Mouse (Mus musculus) CD4-positive helper T cell, adult 2 months (primary cell): ENCODE measurements around the gene Sh2d5.

ENCODE experiments used
- DNase-seq: peaks from one replicate; pipeline ENCODE4 v3.0.0-alpha.2; 2012; ENCODE audit warnings: low read depth, missing footprints, low spot score

Sh2d5 gene

DNA sequence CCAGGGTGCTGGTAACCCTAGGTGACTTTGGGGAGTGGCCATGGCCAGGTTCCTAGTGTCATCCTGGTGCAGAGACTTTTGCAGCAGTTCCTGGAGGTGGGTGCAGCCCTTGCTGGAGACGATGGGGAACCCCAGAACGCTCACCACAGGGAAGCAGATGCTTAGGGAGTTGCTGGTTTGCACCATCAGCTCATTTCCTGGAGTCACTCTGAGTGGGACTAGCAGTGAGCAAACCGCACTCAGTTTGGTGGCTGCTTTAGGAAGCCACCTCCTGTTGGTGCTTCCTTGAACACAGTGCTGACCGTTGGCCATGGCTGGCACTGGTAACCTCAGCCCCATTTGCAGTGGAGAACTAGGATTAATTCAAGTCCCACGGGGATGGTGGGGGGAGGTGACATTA lies 9.3 kb downstream of the Sh2d5 start:
- DNase-seq = peak; percentile 38

DNA sequence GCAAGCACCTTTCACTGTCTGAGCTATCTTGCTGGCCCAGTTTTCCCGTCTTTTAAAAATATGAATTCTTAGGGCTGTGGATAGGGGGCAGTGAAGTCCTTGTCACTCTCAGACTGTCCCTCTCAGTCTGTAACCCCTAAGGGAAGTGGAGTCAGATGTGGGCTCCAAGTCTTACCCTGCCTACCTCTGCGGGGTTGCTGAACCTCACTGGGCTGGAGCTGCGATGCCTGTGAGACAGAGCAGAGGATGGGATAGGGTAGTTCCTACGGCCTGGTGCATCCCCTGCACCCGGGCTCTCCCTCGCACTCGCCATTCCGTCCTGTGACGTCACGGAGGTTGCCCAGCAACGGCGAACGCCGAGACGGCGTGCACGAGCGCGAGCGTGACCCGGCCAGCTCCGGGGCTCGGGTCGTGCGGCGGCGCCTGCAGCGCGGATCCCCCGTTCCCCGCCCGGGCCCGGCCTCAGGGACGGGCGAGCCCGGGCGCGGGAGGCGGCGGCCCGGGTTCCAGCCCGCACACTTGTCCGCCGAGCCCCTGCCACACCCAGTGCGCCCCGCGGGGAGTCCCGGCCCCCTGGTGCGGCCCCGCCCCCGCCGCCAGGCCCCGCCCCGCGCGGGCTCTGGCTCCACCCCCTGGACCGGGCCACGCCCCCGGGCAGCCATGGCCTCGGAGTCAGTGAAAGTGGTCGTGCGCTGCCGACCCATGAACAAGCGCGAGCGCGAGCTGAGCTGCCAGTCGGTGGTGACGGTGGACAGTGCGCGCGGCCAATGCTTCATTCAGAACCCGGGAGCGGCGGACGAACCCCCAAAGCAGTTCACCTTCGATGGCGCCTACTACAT lies 11.9 kb downstream of the Sh2d5 start:
- DNase-seq = peak; percentile 84

DNA sequence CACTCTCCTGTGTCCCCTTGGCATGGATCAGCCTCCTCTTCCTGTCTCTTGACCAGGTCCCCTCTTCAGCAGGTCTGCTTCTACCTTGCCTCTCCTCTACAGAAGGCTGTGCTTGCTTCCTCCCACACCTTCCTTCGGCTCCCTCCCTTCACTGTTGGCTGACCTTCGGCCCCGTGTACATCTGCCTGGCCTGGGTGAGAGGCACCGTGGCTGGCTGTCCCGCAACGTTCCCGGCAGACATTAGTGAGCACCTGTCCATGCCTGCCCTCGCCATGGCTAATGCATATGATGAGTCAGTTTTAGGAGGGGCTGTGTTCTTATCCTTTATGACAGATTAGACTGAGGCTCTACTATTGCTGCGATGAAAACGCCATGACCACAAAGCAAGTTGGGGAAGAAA lies 17.7 kb downstream of the Sh2d5 start:
- no peak for DNase-seq

DNA sequence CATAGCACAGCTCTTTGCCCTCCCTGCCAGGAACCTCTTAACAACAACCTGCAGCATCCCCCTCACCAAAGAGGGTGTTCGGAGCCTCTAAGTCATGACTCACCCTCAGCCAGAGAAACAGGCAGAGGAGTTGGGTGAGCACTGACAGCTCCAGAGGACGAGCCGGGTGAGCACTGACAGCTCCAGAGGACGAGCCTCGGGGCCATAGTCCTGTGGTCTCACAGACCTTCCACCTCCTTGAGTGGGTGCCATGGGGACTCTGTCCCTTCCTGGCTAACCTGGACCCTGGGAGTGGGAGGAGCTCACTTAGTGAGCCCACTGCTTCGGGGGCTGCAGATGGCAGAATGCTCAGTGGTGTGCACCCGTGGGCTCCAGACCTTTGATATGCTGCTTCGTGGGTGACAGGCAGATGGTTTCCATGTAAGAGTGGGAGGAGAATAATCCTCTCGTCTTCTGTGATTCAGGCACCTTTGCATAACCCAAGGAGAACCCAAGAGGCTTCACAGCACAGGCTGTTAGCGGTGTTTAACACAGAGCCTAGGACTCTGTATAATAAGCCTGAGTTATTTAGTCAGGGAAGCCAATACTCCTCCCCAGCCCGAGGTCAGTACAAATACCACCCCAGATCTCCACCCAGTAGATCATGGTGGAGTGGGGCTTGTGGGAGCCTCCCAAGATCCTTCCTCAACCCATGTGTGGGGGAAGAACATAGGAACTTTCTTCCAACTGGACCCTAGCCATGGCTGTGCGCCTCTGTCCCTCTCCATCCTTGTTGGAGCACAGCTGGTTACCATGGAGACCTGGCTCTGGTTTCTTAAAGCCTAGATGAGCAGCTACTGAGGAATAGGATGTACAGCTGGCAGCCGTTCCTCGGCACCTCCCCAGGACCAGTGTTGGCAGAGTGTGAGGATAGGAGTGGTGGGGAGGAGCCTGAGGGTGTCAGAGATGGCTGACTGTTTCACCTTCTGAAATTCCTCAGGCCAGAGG lies 22.1 kb downstream of the Sh2d5 start:
- DNase-seq = no peak

DNA sequence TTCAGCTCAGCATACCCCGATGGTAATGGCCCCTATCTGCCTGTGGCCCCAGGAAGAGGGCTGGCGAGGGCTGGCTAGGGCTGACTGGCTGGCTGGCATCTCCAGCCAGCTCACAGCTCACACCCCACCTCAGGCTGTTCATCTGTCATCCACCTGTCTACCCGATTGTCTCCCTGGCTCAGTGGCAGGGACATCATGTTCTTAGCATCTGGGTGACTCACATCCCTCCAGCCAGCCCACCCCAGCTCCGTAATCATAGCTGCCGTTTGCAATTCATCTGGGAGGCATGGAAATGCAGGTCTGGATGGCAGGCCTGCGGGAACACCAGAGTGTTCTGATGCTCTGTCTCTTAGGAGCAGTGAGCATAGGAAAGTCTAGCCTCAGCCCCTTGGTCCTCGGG lies 28.1 kb downstream of the Sh2d5 start:
- no peak for DNase-seq

DNA sequence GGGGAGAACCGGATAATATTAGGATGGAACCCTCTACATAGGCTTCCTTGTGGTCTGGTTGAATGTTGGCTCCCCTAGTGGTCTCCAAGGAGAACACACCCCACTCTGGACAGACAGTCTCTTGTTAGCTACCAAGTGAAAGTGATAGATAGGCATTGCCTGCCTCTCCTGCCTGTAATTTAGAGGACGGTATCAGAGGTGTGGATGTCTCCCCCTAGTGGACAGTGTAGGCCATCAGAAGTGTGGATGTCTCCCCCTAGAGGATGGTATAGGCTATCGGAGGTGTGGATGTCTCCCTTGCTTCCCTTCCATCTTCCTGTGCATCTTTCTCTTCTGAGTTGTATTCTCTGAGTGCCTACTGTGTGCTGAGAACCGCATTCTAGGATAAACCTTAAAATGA lies 32.6 kb downstream of the Sh2d5 start:
- peak; percentile 86 for DNase-seq

DNA sequence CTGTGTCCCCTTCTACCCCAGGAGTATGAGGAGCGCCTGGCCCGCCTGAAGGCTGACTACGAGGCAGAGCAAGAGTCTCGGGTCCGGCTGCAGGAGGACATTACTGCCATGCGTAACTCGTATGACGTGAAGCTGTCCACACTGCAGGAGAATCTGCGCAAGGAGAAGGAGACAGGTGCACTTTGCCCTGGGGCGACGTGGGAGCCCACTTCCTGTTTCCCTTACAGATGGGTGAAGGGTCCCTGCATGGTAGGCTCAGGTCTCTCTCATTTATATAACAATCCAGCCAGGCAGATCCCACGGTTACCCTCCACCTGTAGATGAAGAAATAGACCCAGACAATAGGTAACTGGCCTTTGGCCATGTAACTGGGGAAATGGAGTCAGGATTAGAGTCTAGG lies 36.2 kb downstream of the Sh2d5 start:
- DNase-seq = no peak

DNA sequence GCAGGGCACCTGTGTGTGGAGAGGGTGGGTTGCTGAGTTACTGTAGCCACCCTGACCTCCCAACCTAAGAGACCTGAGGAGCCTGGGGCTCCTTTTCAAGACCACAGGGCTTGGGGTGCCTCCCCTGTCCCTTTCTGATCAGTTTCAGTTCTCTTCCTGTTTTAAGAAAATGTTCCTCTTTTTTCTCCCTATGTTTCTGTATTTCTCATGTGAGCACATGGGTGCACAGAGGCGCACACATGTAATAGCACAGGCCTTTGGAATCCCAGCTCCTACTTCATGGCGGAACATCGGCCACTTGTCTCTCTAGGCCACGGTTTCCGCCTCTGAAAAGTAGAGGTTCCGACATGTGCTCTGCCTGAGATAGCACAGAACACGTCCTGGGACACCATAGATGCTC lies 38.5 kb downstream of the Sh2d5 start:
- DNase-seq = no peak

DNA sequence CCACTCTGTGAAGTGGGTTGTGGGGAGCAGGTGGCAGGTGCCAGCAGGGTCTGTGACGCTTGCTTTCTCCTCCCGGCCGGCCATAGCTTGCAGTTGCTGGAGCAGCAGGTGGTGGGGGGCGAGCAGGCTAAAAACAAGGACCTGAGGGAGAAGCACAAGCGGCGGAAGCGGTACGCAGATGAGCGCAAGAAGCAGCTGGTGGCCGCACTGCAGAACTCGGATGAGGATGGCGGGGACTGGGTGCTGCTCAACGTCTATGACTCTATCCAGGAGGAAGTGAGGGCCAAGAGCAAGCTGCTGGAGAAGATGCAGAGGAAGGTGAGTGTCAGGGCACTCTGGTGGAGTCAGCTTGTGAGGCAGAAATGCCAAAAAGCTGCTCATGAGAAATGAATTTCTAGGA lies 41.8 kb downstream of the Sh2d5 start:
- DNase-seq = no peak

DNA sequence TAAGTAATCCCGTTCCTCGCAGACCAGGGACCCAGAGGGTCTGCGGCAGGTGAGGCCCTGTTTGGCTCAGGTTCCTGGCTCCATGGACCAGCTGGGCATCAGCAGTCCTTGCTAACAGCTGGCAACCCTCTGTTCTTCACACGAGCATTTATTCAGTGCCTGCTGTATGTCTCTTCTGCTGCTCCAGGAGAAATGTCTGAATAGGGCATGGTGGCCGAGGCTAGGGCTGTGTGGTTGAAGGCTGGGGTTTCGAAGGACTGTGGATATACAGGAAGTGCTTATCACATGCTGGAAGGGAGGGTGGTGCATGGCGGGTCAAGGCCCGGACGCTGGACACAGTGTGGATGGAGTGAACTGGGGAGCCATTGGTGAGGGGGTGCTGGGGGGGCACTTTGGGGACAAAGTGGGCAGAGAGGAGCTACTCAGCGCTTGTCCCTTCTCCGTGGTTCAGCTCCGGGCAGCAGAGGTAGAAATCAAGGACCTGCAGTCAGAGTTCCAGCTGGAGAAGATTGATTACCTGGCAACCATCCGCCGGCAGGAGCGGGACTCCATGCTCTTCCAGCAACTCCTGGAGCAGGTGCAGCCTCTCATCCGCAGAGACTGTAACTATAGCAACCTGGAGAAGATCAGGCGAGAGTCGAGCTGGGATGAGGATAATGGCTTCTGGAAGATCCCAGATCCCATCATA lies 43.2 kb downstream of the Sh2d5 start:
- DNase-seq = no peak

DNA sequence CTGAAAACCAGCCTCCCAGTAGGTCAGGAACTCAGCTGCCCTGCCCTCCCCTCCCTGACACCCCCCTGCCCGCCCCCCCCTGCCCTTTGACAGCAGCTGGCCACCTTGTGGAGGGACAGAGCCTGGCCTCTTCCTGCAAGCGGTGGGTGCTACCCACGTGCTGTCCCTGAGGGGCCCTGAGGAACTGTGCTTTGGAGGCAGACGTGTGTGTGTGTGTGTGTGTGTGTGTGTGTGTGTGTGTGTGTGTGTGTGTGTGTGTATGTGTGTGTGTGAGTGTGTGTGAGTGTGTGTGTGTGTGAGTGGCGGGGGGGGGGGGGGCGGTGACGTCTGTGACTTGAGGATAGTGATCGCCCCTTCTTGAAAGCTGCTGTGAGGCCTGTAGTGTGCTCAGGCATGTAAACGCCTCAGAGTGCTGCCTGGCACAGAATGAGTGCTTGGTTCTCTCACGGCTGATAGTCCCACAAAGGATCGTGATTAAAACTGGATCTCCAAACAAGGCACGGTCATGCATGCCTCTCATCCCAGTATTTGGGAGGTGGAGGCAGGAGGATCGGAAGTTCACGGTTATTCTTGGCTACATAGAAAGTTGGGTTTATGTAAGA lies 43.8 kb downstream of the Sh2d5 start:
- no peak for DNase-seq

DNA sequence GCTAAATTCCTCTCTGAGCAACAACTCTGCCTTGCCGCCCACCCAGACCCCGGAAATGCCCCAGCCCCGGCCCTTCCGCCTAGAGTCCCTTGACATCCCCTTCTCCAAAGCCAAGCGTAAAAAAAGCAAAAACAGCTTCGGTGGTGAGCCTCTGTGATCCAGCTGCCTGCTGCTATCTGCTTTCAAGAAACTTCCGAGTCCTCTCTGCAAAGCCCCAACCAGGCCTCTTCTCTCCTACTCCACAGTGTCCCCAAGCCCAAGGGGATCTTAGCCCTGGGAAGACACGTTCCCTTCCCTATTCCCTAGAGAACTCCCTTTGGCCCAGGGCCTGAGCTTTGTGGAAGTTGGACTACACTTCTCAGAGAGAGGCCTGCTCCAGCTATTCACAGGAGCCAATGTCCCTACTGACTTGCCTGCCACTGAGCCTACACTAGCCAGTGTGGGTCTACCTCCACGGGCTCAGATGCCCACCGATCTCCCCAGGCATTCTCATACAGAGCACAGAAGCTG lies 51.1 kb downstream of the Sh2d5 start:
- no peak for DNase-seq

DNA sequence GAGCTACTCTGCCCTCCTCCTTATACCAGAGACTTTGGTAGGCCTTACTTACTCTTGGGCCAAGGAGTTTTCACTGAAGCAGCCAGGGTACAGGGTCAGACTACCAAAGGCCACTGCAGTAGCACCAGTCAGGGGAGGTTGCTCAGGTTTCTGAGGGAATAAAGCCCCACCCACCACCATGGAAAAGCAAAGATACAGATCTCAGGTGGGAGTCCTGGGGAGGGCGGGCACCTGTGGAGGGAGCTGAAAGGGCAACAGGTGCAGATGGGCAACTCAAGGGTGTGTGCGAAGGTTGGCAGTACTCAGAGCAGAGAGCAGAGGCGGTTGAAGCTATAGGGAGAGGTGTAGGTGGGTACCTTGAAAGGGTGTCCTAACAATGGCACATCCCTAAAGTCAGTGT lies 52.8 kb downstream of the Sh2d5 start:
- no peak for DNase-seq

DNA sequence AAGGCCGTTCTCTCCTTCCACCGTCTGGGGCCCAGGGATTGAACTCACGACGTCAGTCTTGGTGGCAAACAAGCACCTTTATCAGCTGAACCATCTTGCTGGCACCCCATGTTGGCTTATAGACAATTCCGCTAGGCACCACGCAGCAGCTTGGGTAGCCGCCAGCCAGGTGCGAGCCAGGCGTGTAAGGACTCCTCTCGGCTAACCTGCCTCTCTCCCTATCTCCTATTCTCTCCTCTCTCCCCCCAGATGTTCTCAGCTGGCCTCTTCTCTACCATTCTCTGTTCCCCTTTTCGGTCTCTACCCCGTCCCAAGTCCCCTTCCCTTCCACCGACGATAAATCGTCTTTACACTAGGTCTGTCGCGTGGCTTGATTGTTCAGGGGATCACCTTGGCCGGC lies 53.5 kb downstream of the Sh2d5 start:
- no peak for DNase-seq

DNA sequence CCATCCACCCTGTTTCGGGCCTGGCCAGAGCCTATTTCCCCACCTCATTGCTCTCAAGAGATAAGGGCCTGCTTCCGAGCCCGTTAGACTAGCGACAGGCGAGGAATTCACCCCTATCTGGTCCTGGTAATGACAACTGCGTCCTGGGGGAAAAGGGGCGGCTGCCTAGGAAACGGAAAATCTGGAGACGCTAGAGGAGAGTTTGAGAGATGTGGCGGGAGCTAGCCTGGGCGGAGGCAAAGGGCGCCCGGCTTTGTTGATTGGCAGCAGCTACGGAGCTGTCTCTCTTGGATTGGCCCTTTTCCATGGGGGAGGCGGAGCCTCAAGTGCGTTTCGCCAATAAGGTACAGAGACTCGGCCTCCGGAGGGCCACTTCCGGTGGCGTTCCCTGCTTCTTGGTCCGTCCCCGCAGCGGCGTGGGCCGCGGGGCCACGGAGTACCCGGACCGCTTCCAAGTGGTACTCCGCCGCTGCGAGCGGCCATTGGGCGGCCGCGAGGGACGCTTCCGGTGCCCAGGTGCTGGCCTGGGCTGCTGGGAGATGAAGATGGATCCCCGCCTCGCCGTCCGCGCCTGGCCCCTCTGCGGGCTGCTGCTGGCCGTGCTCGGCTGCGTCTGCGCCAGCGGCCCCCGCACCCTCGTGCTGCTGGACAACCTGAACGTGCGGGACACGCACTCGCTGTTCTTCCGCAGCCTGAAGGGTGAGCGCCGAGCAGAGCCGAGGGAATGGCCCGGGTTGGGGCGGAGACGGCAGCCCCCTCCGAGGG lies 54.3 kb downstream of the Sh2d5 start, which contains the start of gene Ddost:
Gene Ddost (plus strand): TSS at position 391 of the 765 bp plus-strand sequence.
- DNase-seq = peak; percentile 99

DNA sequence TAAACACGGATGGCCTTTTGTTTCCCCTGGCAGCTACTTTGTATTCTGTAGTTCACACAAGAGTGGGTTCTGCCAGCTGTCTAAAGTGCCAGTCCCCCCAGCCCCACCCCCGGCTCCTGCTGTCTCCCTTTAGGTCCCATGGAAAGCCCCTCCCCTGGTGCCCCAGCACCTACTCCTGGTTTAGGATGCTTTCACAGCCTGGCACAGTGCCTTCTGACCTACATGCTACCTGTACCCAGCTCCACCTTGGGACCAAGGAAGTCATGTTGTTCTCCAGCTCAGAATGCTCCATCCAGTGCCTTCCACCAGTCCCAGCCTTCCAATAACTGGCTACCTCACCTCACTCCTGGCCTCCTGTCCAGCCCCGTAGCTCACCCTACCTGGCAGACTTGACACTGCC lies 56.8 kb downstream of the Sh2d5 start:
- DNase-seq = no peak

DNA sequence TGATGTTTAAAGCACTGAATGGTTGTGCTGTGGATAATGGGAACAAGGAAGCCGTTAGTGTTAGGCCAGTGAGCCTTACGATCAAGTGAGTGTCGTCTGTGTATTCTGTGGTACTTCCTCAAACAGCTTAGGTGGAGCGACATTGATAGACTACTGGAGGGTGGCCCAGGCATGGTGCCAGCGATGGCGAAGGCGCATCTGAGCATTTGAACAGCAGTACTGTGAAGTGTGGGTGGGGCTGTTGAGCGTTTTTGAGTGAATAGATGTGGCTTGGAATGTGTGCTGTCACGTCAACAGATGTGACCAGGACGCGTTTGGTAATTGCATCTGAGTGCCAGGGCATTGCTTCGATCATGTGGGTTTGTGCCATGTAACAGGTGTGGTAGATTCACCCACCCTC lies 57.5 kb downstream of the Sh2d5 start:
- DNase-seq = no peak

DNA sequence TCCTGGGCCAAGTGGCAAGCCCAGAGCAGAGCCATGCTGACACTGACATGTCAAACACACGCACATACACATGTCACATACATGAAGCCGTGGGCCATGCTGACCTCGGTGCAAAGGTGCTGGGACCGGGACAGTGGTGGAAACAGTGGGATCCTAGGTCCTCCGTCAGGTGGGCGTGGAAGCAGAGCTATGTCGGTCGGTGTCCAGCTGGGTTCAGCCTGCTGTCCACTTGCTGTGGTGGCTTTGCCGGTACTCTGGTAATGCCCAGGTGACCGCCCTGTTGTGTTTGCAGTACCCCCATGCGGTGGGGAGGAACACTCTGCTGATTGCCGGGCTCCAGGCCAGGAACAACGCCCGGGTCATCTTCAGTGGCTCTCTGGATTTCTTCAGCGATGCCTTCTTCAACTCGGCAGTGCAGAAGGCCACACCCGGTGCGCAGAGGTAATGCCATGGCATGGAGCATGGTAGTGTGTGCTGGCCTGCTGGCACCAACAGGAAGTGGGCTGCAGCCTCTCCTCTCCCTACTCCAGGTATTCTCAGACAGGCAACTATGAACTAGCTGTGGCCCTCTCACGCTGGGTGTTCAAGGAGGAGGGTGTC lies 60.2 kb downstream of the Sh2d5 start:
- no peak for DNase-seq
